Mouse (Mus musculus) liver, embryonic 13.5 days (tissue): ENCODE measurements around the gene Napsa. TPM values are rescaled to one million over a fixed set of nuclear protein-coding genes. Genes with fewer than 3 reads are reported as not detected.

Experiments used
- ATAC-seq: fragments of 200-750 bp; cut with Nextera tagmentation; 2 replicates; pipeline ENCODE4 v1.8.0; 2017; ENCODE audit warnings: low read depth, mild to moderate bottlenecking, moderate number of reproducible peaks, moderate library complexity
- DNase-seq: peaks from one replicate; pipeline ENCODE4 v3.0.0; 2022
- H3K27ac ChIP-seq: fragments of 300-500 bp; sonication (generic); 2 replicates; pipeline ENCODE4 v1.5.1; 2015; ENCODE audit warnings: moderate library complexity, mild to moderate bottlenecking, inconsistent platforms
- H3K27me3 ChIP-seq: fragments of 300-500 bp; sonication (generic); 2 replicates; pipeline ENCODE4 v1.6.1; 2015; ENCODE audit warnings: mild to moderate bottlenecking, inconsistent platforms
- H3K36me3 ChIP-seq: fragments of 300-500 bp; sonication (generic); 2 replicates; pipeline ENCODE4 v1.6.1; 2015; ENCODE audit warnings: mild to moderate bottlenecking, inconsistent platforms
- H3K4me1 ChIP-seq: fragments of 300-500 bp; sonication (generic); replicated peaks from 2 replicates; pipeline ENCODE4 v1.6.1; 2015; ENCODE audit warnings: inconsistent platforms
- H3K4me2 ChIP-seq: fragments of 300-500 bp; sonication (generic); 2 replicates; pipeline ENCODE4 v1.6.1; 2015; ENCODE audit warnings: inconsistent platforms, mild to moderate bottlenecking, moderate library complexity
- H3K4me3 ChIP-seq: fragments of 300-500 bp; sonication (generic); replicated peaks from 2 replicates; pipeline ENCODE4 v1.5.1; 2015; ENCODE audit warnings: mild to moderate bottlenecking, inconsistent platforms
- H3K9ac ChIP-seq: fragments of 300-500 bp; sonication (generic); 2 replicates; pipeline ENCODE4 v1.6.1; 2015; ENCODE audit warnings: mild to moderate bottlenecking, inconsistent platforms
- H3K9me3 ChIP-seq: fragments of 300-500 bp; sonication (generic); replicated peaks from 2 replicates; pipeline ENCODE4 v1.6.1; 2016; ENCODE audit warnings: inconsistent platforms
- WGBS: fragments of 180-500 bp; shearing (Covaris S2); methylation state at CpG from one replicate; pipeline ENCODE4 v1.1.7; 2015; ENCODE audit not compliant: insufficient replicate concordance; 5-methylcytosine and 5-hydroxymethylcytosine counted together
- polyA plus RNA-seq: library from polyadenylated mRNA; unstranded; fragments of >200 nt; fragmentation: Nextera tagmentation; extraction: Ambion mirVana; gene quantifications from 2 replicates; pipeline ENCODE4 v1.2.1, GENCODE M21; 2015

Napsa gene
- polyA plus RNA-seq, 1 experiment from 2014 or later: 5.1 TPM

GRCm38 (mm10) chr7:44601646-44602045, 29.5 kb downstream of the Napsa start:
- no peaks in the 10 kb centered on the region for H3K36me3 ChIP-seq
- no peak overlapping the region for H3K27ac ChIP-seq
- WGBS: 12% methylated on average over 19 of the region's 19 CpGs
- H3K4me2 ChIP-seq: no peak overlapping the region
- no peaks in the 10 kb centered on the region for H3K4me1 ChIP-seq
- peaks cover 64% of the 10 kb centered on the region for H3K27me3 ChIP-seq
- no peak overlapping the region for H3K4me3 ChIP-seq
- DNase-seq (no peak), ATAC-seq (no peak)
- no peaks in the 10 kb centered on the region for H3K9me3 ChIP-seq
- no peak overlapping the region for H3K9ac ChIP-seq

DNA sequence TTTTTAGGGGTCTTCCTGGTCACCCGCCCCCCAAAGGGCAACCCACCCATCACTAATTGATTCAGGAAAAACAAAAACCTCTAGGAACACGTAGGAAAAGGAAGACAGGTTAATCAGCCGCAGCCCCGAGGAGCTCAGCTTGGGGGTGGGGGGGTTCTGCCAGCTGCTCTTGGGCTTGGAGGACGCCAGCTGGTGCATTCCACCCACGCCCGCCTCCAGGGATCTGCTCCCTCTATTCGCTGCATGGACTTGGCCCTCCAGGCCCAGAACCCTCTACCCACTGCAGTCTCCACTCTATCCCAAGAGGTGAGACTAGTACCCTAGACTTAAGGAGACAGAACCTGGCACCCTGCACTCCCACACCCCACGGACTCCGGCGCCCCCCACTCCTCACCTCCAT, 30.3 kb downstream of the Napsa start:
- Histone ChIP-seq H3K4me3 (no peak overlapping the region), H3K27me3 (peaks cover 72% of the 10 kb centered on the region), H3K27ac (no peak overlapping the region), H3K36me3 (no peaks in the 10 kb centered on the region), H3K9me3 (no peaks in the 10 kb centered on the region), H3K4me2 (no peak overlapping the region), H3K9ac (no peak overlapping the region), H3K4me1 (no peaks in the 10 kb centered on the region)
- DNase-seq: no peak
- 17% methylated on average over 11 of the region's 11 CpGs for WGBS
- no peak for ATAC-seq

DNA sequence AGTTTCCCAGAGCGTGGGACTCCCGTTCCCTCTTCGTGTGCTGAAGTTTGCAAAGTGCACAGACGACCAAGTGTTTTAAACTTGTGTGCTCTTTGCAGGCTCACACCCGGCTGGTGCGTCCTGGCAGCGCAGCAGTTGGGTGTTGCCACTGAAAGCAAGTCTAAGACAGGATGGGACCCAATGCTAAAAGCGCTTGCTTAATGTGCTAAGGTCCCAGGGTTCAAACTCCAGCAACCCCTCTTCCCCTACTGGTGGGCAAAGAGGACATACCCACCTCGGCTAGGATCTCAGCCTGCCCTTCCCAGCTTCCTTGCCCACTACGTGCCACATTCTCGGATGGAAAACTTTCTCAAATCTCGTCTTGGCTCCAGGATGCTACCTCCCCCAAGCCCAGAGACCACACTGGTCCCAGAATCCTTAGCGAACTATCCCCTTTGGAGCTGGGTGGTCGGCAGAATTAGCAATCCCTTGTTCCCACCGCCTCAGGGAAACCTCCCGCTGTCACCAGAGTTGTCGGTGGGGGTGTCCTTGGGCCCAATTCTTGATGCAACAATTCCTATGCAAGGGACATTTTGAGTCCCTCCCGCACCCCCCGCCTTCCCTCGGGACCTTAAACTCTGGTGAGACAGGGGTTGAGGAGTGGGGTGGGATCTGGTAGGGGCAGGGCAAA, 31.1 kb downstream of the Napsa start:
- Histone ChIP-seq H3K27ac (no peak overlapping the region), H3K27me3 (peaks cover 79% of the 10 kb centered on the region), H3K4me2 (peak overlapping the region; percentile 41), H3K36me3 (no peaks in the 10 kb centered on the region), H3K9me3 (no peaks in the 10 kb centered on the region), H3K4me3 (no peak overlapping the region), H3K9ac (no peak overlapping the region), H3K4me1 (no peaks in the 10 kb centered on the region)
- DNase-seq (no peak), ATAC-seq (no peak)
- 5% methylated on average over 20 of the region's 20 CpGs for WGBS

DNA sequence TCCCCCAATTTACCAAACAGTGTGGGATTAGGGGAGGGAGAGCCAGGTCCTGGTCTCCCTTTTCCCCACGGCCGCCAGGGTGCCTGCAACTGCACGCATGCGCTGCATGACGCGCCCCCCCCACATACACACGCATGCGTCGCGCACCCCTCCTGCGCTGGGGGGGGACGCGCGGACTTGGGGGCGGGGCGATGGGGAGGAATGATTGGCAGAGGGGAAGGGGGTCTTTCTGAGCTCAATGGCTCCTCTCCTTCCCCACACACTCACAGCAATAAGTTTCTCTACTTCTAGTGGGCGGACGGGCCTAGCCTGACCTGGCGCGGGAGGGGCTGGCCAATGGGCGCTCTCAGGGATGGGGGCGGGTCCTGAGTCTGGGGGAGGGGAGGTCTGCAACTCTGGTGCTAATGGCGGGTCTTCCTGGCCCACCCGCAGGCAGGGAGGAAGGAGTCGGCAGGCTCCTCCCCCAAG, 32.0 kb downstream of the Napsa start:
- Histone ChIP-seq H3K4me2 (peak overlapping the region; percentile 41), H3K9me3 (no peaks in the 10 kb centered on the region), H3K36me3 (no peaks in the 10 kb centered on the region), H3K27ac (no peak overlapping the region), H3K9ac (no peak overlapping the region), H3K27me3 (peaks cover 84% of the 10 kb centered on the region), H3K4me3 (peak overlapping the region; percentile 6; the same call in 1 of the 2 replicates), H3K4me1 (no peaks in the 10 kb centered on the region)
- DNase-seq (no peak), ATAC-seq (no peak)
- 5% methylated on average over 18 of the region's 25 CpGs for WGBS

DNA sequence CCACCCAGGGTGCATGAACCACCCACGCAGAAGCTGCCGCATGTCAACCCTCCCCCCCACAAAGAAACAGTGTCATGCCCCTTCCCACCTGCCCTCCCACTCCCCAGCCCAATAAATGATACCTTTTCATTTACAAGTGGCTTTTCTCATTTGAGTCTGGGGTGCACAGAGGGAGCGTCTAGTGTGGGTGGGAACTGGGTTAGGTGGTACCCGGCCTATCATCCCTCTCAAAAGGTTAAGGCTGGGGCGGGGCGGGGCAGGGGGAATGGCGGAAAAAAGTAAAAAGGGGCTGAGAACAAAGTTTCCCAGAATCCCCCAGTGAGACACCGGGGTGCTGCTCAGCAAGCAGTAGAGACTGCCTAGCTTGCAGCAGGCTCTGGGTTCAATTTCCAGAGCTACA, 32.4 kb downstream of the Napsa start:
- ATAC-seq (no peak), DNase-seq (no peak)
- peak overlapping the region; percentile 41 for H3K4me2 ChIP-seq
- no peaks in the 10 kb centered on the region for H3K9me3 ChIP-seq
- H3K9ac ChIP-seq: no peak overlapping the region
- no peaks in the 10 kb centered on the region for H3K36me3 ChIP-seq
- H3K27me3 ChIP-seq: peaks cover 84% of the 10 kb centered on the region
- H3K27ac ChIP-seq: no peak overlapping the region
- WGBS: 7% methylated on average over 8 of the region's 8 CpGs
- no peaks in the 10 kb centered on the region for H3K4me1 ChIP-seq
- no peak overlapping the region for H3K4me3 ChIP-seq

GRCm38 (mm10) chr7:44605436-44605835, 33.3 kb downstream of the Napsa start:
- Histone ChIP-seq H3K4me3 (no peak overlapping the region), H3K9ac (no peak overlapping the region), H3K4me2 (no peak overlapping the region), H3K27me3 (peaks cover 84% of the 10 kb centered on the region), H3K9me3 (no peaks in the 10 kb centered on the region), H3K36me3 (no peaks in the 10 kb centered on the region), H3K27ac (no peak overlapping the region), H3K4me1 (no peaks in the 10 kb centered on the region)
- WGBS: 32% methylated on average over 7 of the region's 7 CpGs
- ATAC-seq (no peak), DNase-seq (no peak)

GRCm38 (mm10) chr7:44606171-44606901, 34.2 kb downstream of the Napsa start:
- ATAC-seq (no peak), DNase-seq (no peak)
- H3K9me3 ChIP-seq: no peaks in the 10 kb centered on the region
- no peaks in the 10 kb centered on the region for H3K4me1 ChIP-seq
- no peak overlapping the region for H3K9ac ChIP-seq
- H3K4me2 ChIP-seq: no peak overlapping the region
- peaks cover 75% of the 10 kb centered on the region for H3K27me3 ChIP-seq
- H3K36me3 ChIP-seq: no peaks in the 10 kb centered on the region
- WGBS: 11% methylated on average over 29 of the region's 29 CpGs
- no peak overlapping the region for H3K4me3 ChIP-seq
- H3K27ac ChIP-seq: no peak overlapping the region

- no peak overlapping the region for H3K4me2 ChIP-seq
- H3K9ac ChIP-seq: no peak overlapping the region
- no peaks in the 10 kb centered on the region for H3K4me1 ChIP-seq
- no peaks in the 10 kb centered on the region for H3K9me3 ChIP-seq
- H3K36me3 ChIP-seq: no peaks in the 10 kb centered on the region
- DNase-seq (no peak), ATAC-seq (no peak)
- H3K27me3 ChIP-seq: peaks cover 48% of the 10 kb centered on the region
- 57% methylated on average over 7 of the region's 7 CpGs for WGBS
- H3K4me3 ChIP-seq: no peak overlapping the region
- no peak overlapping the region for H3K27ac ChIP-seq
Observed at GRCm38 (mm10) chr7:44612192-44612591, 40.0 kb downstream of the Napsa start.

GRCm38 (mm10) chr7:44614041-44614688, 42.0 kb downstream of the Napsa start:
- WGBS: 10% methylated on average over 20 of the region's 20 CpGs
- ATAC-seq: no peak
- Histone ChIP-seq H3K27ac (no peak overlapping the region), H3K27me3 (peaks cover 34% of the 10 kb centered on the region), H3K9me3 (no peaks in the 10 kb centered on the region), H3K4me2 (no peak overlapping the region), H3K4me3 (no peak overlapping the region), H3K36me3 (no peaks in the 10 kb centered on the region), H3K4me1 (no peaks in the 10 kb centered on the region), H3K9ac (no peak overlapping the region)
- DNase-seq: no peak

GRCm38 (mm10) chr7:44615309-44615708, 43.1 kb downstream of the Napsa start:
- no peak overlapping the region for H3K27ac ChIP-seq
- H3K27me3 ChIP-seq: peaks cover 32% of the 10 kb centered on the region
- no peaks in the 10 kb centered on the region for H3K9me3 ChIP-seq
- no peaks in the 10 kb centered on the region for H3K4me1 ChIP-seq
- H3K36me3 ChIP-seq: no peaks in the 10 kb centered on the region
- no peak overlapping the region for H3K4me2 ChIP-seq
- 13% methylated on average over 10 of the region's 10 CpGs for WGBS
- no peak overlapping the region for H3K4me3 ChIP-seq
- no peak overlapping the region for H3K9ac ChIP-seq
- DNase-seq: no peak
- no peak for ATAC-seq

DNA sequence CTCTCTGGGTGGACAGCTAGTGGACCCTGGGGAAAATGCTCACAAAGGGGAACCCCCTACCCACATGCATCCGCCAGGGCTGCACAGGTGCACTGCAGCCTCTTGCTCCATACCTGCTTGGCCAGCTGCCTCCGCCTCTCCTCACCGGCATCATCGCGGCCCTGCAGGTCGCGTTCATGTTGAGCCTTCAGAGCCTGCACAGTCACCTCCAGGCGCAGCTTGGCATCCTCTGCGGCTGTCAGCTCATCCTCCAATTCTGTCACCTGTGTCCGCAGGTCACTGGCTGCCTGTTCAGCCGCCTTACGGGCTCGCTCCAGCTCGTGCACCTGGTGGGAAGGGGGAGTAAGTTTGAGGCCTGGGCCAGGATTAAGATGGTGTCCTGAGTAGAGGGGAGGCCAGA, 43.8 kb downstream of the Napsa start:
- no peaks in the 10 kb centered on the region for H3K36me3 ChIP-seq
- H3K4me1 ChIP-seq: no peaks in the 10 kb centered on the region
- H3K27me3 ChIP-seq: peaks cover 32% of the 10 kb centered on the region
- ATAC-seq (no peak), DNase-seq (no peak)
- H3K9ac ChIP-seq: no peak overlapping the region
- no peak overlapping the region for H3K4me2 ChIP-seq
- WGBS: 61% methylated on average over 14 of the region's 14 CpGs
- H3K27ac ChIP-seq: no peak overlapping the region
- H3K4me3 ChIP-seq: no peak overlapping the region
- no peaks in the 10 kb centered on the region for H3K9me3 ChIP-seq
